Mouse (Mus musculus): ENCODE measurements around the gene Col1a1. TPM values are rescaled to one million over a fixed set of nuclear protein-coding genes. Genes with fewer than 3 reads are reported as not detected.

The Col1a1 gene
- polyA plus RNA-seq (2014; fragmentation: Illumina TruSeq; extraction: RNeasy Lipid Tissue Mini Kit (QIAGEN cat#74804); ENCODE audit: low read depth, low replicate concordance): 29.1 TPM

DNA sequence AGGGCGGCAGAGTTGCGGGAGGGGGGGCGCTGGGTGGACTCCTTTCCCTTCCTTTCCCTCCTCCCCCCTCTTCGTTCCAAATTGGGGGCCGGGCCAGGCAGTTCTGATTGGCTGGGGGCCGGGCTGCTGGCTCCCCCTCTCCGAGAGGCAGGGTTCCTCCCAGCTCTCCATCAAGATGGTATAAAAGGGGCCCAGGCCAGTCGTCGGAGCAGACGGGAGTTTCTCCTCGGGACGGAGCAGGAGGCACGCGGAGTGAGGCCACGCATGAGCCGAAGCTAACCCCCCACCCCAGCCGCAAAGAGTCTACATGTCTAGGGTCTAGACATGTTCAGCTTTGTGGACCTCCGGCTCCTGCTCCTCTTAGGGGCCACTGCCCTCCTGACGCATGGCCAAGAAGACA, at the start of gene Col1a1:
Gene Col1a1 (plus strand): TSS at position 180 of the 400 bp plus-strand sequence.

DNA sequence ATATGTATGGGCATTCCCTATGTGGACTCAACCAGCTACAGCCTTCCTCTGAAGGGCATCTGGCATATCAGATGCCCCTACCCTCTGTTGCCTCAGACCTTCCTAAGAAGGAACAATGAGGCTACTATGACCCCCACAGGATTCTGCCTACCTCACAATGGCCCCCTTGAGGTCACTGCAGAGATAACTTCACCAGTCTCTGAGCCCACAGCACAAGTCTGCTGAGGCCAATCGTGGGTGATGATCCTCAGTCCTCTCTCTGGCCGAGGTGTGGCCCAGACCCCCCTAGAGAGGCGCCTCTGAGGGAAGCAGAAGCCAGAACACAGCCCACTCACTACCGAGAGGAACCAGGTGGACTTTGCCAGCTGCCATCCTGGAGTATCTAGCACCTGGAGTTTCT, 31.4 kb downstream of the Col1a1 start, which contains the start of gene Hils1:
Gene Hils1 (plus strand): TSS at position 175 of the 400 bp plus-strand sequence.

GRCm38 (mm10) chr11:94976199-94976598, 40.2 kb downstream of the Col1a1 start, which contains the start of gene Sgca:
Gene Sgca (minus strand): TSS chr11:94976327.

GRCm38 (mm10) chr11:94990749-94991577, 54.9 kb downstream of the Col1a1 start, which contains the start of gene Ppp1r9b:
Gene Ppp1r9b (plus strand): TSS chr11:94991035.

Other genes with a start within 250 kb of the Col1a1 start
- gene Gm11541, start 231.7 kb upstream of the Col1a1 start, polyA plus RNA-seq (2014; fragmentation: Illumina TruSeq; extraction: RNeasy Lipid Tissue Mini Kit (QIAGEN cat#74804); ENCODE audit: low read depth, low replicate concordance): not detected
- gene Cdc34b, start 194.4 kb upstream of the Col1a1 start, polyA plus RNA-seq (2014; fragmentation: Illumina TruSeq; extraction: RNeasy Lipid Tissue Mini Kit (QIAGEN cat#74804); ENCODE audit: low read depth, low replicate concordance): not detected
- gene Tmem92, start 153.5 kb upstream of the Col1a1 start, polyA plus RNA-seq (2014; fragmentation: Illumina TruSeq; extraction: RNeasy Lipid Tissue Mini Kit (QIAGEN cat#74804); ENCODE audit: low read depth, low replicate concordance): not detected
- gene Hils1, start 31.4 kb downstream of the Col1a1 start, polyA plus RNA-seq (2014; fragmentation: Illumina TruSeq; extraction: RNeasy Lipid Tissue Mini Kit (QIAGEN cat#74804); ENCODE audit: low read depth, low replicate concordance): not detected
- not detected for gene Sgca, start 40.1 kb downstream of the Col1a1 start, polyA plus RNA-seq (2014; fragmentation: Illumina TruSeq; extraction: RNeasy Lipid Tissue Mini Kit (QIAGEN cat#74804); ENCODE audit: low read depth, low replicate concordance)
- 10.5 TPM for gene Ppp1r9b, start 54.8 kb downstream of the Col1a1 start, polyA plus RNA-seq (2014; fragmentation: Illumina TruSeq; extraction: RNeasy Lipid Tissue Mini Kit (QIAGEN cat#74804); ENCODE audit: low read depth, low replicate concordance)
- not detected for gene Samd14, start 73.7 kb downstream of the Col1a1 start, polyA plus RNA-seq (2014; fragmentation: Illumina TruSeq; extraction: RNeasy Lipid Tissue Mini Kit (QIAGEN cat#74804); ENCODE audit: low read depth, low replicate concordance)
- gene Pdk2, start 105.1 kb downstream of the Col1a1 start, polyA plus RNA-seq (2014; fragmentation: Illumina TruSeq; extraction: RNeasy Lipid Tissue Mini Kit (QIAGEN cat#74804); ENCODE audit: low read depth, low replicate concordance): 3.7 TPM
- gene Itga3, start 140.6 kb downstream of the Col1a1 start, polyA plus RNA-seq (2014; fragmentation: Illumina TruSeq; extraction: RNeasy Lipid Tissue Mini Kit (QIAGEN cat#74804); ENCODE audit: low read depth, low replicate concordance): 1.5 TPM
- not detected for gene Dlx3, start 183.9 kb downstream of the Col1a1 start, polyA plus RNA-seq (2014; fragmentation: Illumina TruSeq; extraction: RNeasy Lipid Tissue Mini Kit (QIAGEN cat#74804); ENCODE audit: low read depth, low replicate concordance)
- gene Dlx4, start 210.0 kb downstream of the Col1a1 start, polyA plus RNA-seq (2014; fragmentation: Illumina TruSeq; extraction: RNeasy Lipid Tissue Mini Kit (QIAGEN cat#74804); ENCODE audit: low read depth, low replicate concordance): not detected

Data from sigmoid colon, adult 10 weeks (tissue).